Mouse (Mus musculus) macrophage (primary cell): Measurements from ENCODE around the gene Spopl. TPM values are rescaled to one million over a fixed set of nuclear protein-coding genes. Genes with fewer than 3 reads are reported as not detected.

Source experiments
- H3K27ac ChIP-seq: fragments of 350-480 bp; formaldehyde crosslinking; 2 replicates; pipeline ENCODE4 v1.9.0; 2021
- H3K36me3 ChIP-seq: fragments of 350-480 bp; formaldehyde crosslinking; 2 replicates; pipeline ENCODE4 v1.9.0; 2021; ENCODE audit errors: inconsistent target
- H3K4me3 ChIP-seq: fragments of 350-480 bp; formaldehyde crosslinking; 2 replicates; pipeline ENCODE4 v1.9.0; 2021; ENCODE audit errors: inconsistent target
- H3K79me2 ChIP-seq: fragments of 350-480 bp; formaldehyde crosslinking; 2 replicates; pipeline ENCODE4 v1.9.0; 2021; ENCODE audit errors: inconsistent target
- WGBS: methylation state at CpG from one replicate; pipeline ENCODE4 v1.1.7; 2026; ENCODE audit warnings: inconsistent platforms; ENCODE audit not compliant: missing documents; 5-methylcytosine and 5-hydroxymethylcytosine counted together
- polyA plus RNA-seq: library from polyadenylated mRNA; stranded (reverse); fragments of 250-400 nt; gene quantifications from 3 replicates; pipeline ENCODE4 v1.2.4, GENCODE M21; 2018; ENCODE audit warnings: inconsistent platforms

The Spopl gene
- polyA plus RNA-seq, 1 experiment from 2014 or later = 9.9 TPM

GRCm38 (mm10) chr2:23505141-23505540 lies 66.8 kb downstream of the Spopl start:
- no peak overlapping the region for H3K4me3 ChIP-seq
- H3K79me2 ChIP-seq = no peaks in the 10 kb centered on the region
- 96% methylated on average over 3 of the region's 3 CpGs for WGBS

GRCm38 (mm10) chr2:23481715-23482114 lies 90.2 kb downstream of the Spopl start:
- H3K27ac ChIP-seq = no peak overlapping the region
- no peaks in the 10 kb centered on the region for H3K79me2 ChIP-seq
- H3K4me3 ChIP-seq = no peak overlapping the region
- no peaks in the 10 kb centered on the region for H3K36me3 ChIP-seq
- 60% methylated on average over 1 of the region's 1 CpGs for WGBS

More at GRCm38 (mm10) chr2:23505141-23505540, 66.8 kb downstream of the Spopl start:
- Histone ChIP-seq H3K36me3 (no peaks in the 10 kb centered on the region), H3K27ac (no peak overlapping the region)

- Histone ChIP-seq H3K79me2 (no peaks in the 10 kb centered on the region), H3K27ac (no peak overlapping the region), H3K36me3 (no peaks in the 10 kb centered on the region), H3K4me3 (no peak overlapping the region)
- WGBS = 62% methylated on average over 1 of the region's 1 CpGs
Observed at GRCm38 (mm10) chr2:23467471-23467870, 104.4 kb downstream of the Spopl start.

GRCm38 (mm10) chr2:23457452-23457851 lies 114.5 kb downstream of the Spopl start:
- H3K4me3 ChIP-seq = no peak overlapping the region
- H3K79me2 ChIP-seq = no peaks in the 10 kb centered on the region
- H3K36me3 ChIP-seq = no peaks in the 10 kb centered on the region
- H3K27ac ChIP-seq = no peak overlapping the region
